Mouse (Mus musculus) retina, postnatal 1 day (tissue): ENCODE measurements around the gene Slc6a9.

Experiments
- DNase-seq: peaks from one replicate; pipeline ENCODE4 v3.0.0-alpha.2; 2012

Slc6a9 gene

GRCm38 (mm10) chr4:117841566-117841965 lies 7.3 kb downstream of the Slc6a9 start:
- no peak for DNase-seq

- DNase-seq = no peak
These were observed 8.8 kb downstream of the Slc6a9 start for GRCm38 (mm10) chr4:117843101-117843500.

- DNase-seq = no peak
These were observed 10.2 kb downstream of the Slc6a9 start for GRCm38 (mm10) chr4:117844467-117844866.

- DNase-seq = peak; percentile 79
These were observed 11.0 kb downstream of the Slc6a9 start for GRCm38 (mm10) chr4:117845316-117845715.

- DNase-seq = no peak
These were observed 12.0 kb downstream of the Slc6a9 start for GRCm38 (mm10) chr4:117846261-117846660.

GRCm38 (mm10) chr4:117847011-117847410 lies 12.7 kb downstream of the Slc6a9 start:
- DNase-seq = peak; percentile 95

GRCm38 (mm10) chr4:117849063-117849462 lies 14.8 kb downstream of the Slc6a9 start:
- DNase-seq = peak; percentile 72

- no peak for DNase-seq
These were observed 15.2 kb downstream of the Slc6a9 start for GRCm38 (mm10) chr4:117849506-117849905.

- no peak for DNase-seq
These were observed 15.9 kb downstream of the Slc6a9 start for GRCm38 (mm10) chr4:117850176-117850575.

GRCm38 (mm10) chr4:117850871-117851270 lies 16.6 kb downstream of the Slc6a9 start:
- no peak for DNase-seq

GRCm38 (mm10) chr4:117852152-117852868 lies 18.0 kb downstream of the Slc6a9 start:
- DNase-seq = no peak

GRCm38 (mm10) chr4:117855146-117855545 lies 20.8 kb downstream of the Slc6a9 start:
- DNase-seq = peak; percentile 58

- peak; percentile 73 for DNase-seq
These were observed 24.5 kb downstream of the Slc6a9 start for GRCm38 (mm10) chr4:117858794-117859193.

GRCm38 (mm10) chr4:117860570-117860969 lies 26.3 kb downstream of the Slc6a9 start:
- DNase-seq = no peak

GRCm38 (mm10) chr4:117862823-117863222 lies 28.5 kb downstream of the Slc6a9 start:
- DNase-seq = peak; percentile 84

- DNase-seq = peak; percentile 35
These were observed 31.8 kb downstream of the Slc6a9 start for GRCm38 (mm10) chr4:117866083-117866482.

- no peak for DNase-seq
These were observed 32.7 kb downstream of the Slc6a9 start for GRCm38 (mm10) chr4:117867000-117867399.

GRCm38 (mm10) chr4:117867823-117868222 lies 33.5 kb downstream of the Slc6a9 start:
- peak; percentile 74 for DNase-seq

- no peak for DNase-seq
These were observed 35.0 kb downstream of the Slc6a9 start for GRCm38 (mm10) chr4:117869317-117869716.

- DNase-seq = no peak
These were observed 36.1 kb downstream of the Slc6a9 start for GRCm38 (mm10) chr4:117870437-117870836.

GRCm38 (mm10) chr4:117871787-117872186 lies 37.5 kb downstream of the Slc6a9 start:
- DNase-seq = no peak

- peak; percentile 56 for DNase-seq
These were observed 38.2 kb downstream of the Slc6a9 start, which contains the start of gene Ccdc24 for GRCm38 (mm10) chr4:117872471-117872886. TSS of gene Ccdc24 (minus strand) at chr4:117872557.

GRCm38 (mm10) chr4:117873615-117874014 lies 39.3 kb downstream of the Slc6a9 start:
- DNase-seq = no peak

- no peak for DNase-seq
These were observed 44.0 kb downstream of the Slc6a9 start for GRCm38 (mm10) chr4:117878301-117878700.

GRCm38 (mm10) chr4:117878703-117879102 lies 44.4 kb downstream of the Slc6a9 start:
- no peak for DNase-seq
